Mouse (Mus musculus) effector memory CD4-positive, alpha-beta T cell, adult 7 months (primary cell): ENCODE data around the gene C130026I21Rik. TPM values are rescaled to one million over a fixed set of nuclear protein-coding genes. Genes with fewer than 3 reads are reported as not detected.

Experiments used
- polyA plus RNA-seq: library from polyadenylated mRNA; unstranded; fragments of 100-300 nt; shearing (Covaris generic); gene quantifications from one replicate; pipeline ENCODE4 v1.2.1, GENCODE M21; 2017

Gene C130026I21Rik
- 13.6 TPM for polyA plus RNA-seq

GRCm38 (mm10) chr1:85270466-85270865, at the start of gene C130026I21Rik:
Gene C130026I21Rik, minus strand, starts transcription at chr1:85270566.

GRCm38 (mm10) chr1:85109753-85110152, 160.6 kb downstream of the C130026I21Rik start, which contains the start of gene A530032D15Rik:
Gene A530032D15Rik, minus strand, starts transcription at chr1:85109853.

GRCm38 (mm10) chr1:85099864-85100263, 170.5 kb downstream of the C130026I21Rik start, which contains the start of gene Gm10553:
Gene Gm10553, plus strand, starts transcription at chr1:85100164.

Other genes starting within 250 kb of the C130026I21Rik start
- 2.6 TPM for gene Gm10553, start 170.4 kb downstream of the C130026I21Rik start, polyA plus RNA-seq
- 1.1 TPM for gene A530032D15Rik, start 160.7 kb downstream of the C130026I21Rik start, polyA plus RNA-seq